Mouse (Mus musculus): ENCODE measurements at regions not wholly inside any gene's neighbourhood (a gene's known extent, or its start where the extent isn't known, plus 50 kb on each side); places are given as distances from the start of the nearest gene placed in this dataset.
A peak's percentile ranks its signal among the peaks of the same experiment; 100 is the strongest.

- Histone ChIP-seq H3K9ac (ENCODE audit: insufficient read depth, low read depth, low read length, poor library complexity, severe bottlenecking) (no peak overlapping the region), H3K4me3 (ENCODE audit: insufficient read depth in 1 of 2, low read depth in 1 of 2, low read length in 2 of 2, poor library complexity in 1 of 2, severe bottlenecking in 1 of 2) (no peak overlapping the region), H3K27ac (ENCODE audit: insufficient read depth, low read depth, low read length, poor library complexity, severe bottlenecking) (no peak overlapping the region), H3K9me3 (ENCODE audit: control insufficient read depth, insufficient read depth, low read depth, low read length) (no peaks in the 10 kb centered on the region), H3K4me1 (ENCODE audit: control insufficient read depth in 2 of 2, insufficient read depth in 2 of 2, low read length in 2 of 2, poor library complexity in 1 of 2) (no peaks in the 10 kb centered on the region), H3K36me3 (ENCODE audit: control insufficient read depth, insufficient read depth, low read length, poor library complexity, severe bottlenecking) (no peaks in the 10 kb centered on the region)
- no peak for DNase-seq (ENCODE audit: low read depth, low spot score)
- TF ChIP-seq CHD2 (IDR thresholded peaks at IDR 0.05; ENCODE audit: low read depth, low read length) (no peak), MAFK (IDR thresholded peaks at IDR 0.05; ENCODE audit: insufficient read depth, low read depth, low read length) (no peak), ZC3H11A (IDR thresholded peaks at IDR 0.05; ENCODE audit: borderline replicate concordance, low read depth, low read length) (no peak), HCFC1 (IDR thresholded peaks at IDR 0.05; ENCODE audit: borderline replicate concordance, insufficient read depth, low read length) (no peak), ZNF384 (IDR thresholded peaks at IDR 0.05; ENCODE audit: low read depth, low read length) (no peak)
- in situ Hi-C loops (cut with MboI; ENCODE audit: low sequenced_read_pairs in 2 of 2, unreplicated experiment in 2 of 2): no loop called here
Observed at GRCm38 (mm10) chr3:21842545-21843291, 233.7 kb upstream of the Tbl1xr1 start.

GRCm38 (mm10) chr3:21843292-21843852 lies 233.1 kb upstream of the Tbl1xr1 start:
- Histone ChIP-seq H3K4me1 (ENCODE audit: control insufficient read depth in 2 of 2, insufficient read depth in 2 of 2, low read length in 2 of 2, poor library complexity in 1 of 2) (no peaks in the 10 kb centered on the region), H3K27ac (ENCODE audit: insufficient read depth, low read depth, low read length, poor library complexity, severe bottlenecking) (no peak overlapping the region), H3K9me3 (ENCODE audit: control insufficient read depth, insufficient read depth, low read depth, low read length) (no peaks in the 10 kb centered on the region), H3K36me3 (ENCODE audit: control insufficient read depth, insufficient read depth, low read length, poor library complexity, severe bottlenecking) (no peaks in the 10 kb centered on the region), H3K4me3 (ENCODE audit: insufficient read depth in 1 of 2, low read depth in 1 of 2, low read length in 2 of 2, poor library complexity in 1 of 2, severe bottlenecking in 1 of 2) (no peak overlapping the region), H3K9ac (ENCODE audit: insufficient read depth, low read depth, low read length, poor library complexity, severe bottlenecking) (no peak overlapping the region)
- in situ Hi-C loops (cut with MboI; ENCODE audit: low sequenced_read_pairs in 2 of 2, unreplicated experiment in 2 of 2): no loop called here
- TF ChIP-seq ZC3H11A (IDR thresholded peaks at IDR 0.05; ENCODE audit: borderline replicate concordance, low read depth, low read length): no peak
- no peak for TF ChIP-seq HCFC1 (IDR thresholded peaks at IDR 0.05; ENCODE audit: borderline replicate concordance, insufficient read depth, low read length)
- no peak for TF ChIP-seq ZNF384 (IDR thresholded peaks at IDR 0.05; ENCODE audit: low read depth, low read length)
- no peak for TF ChIP-seq CHD2 (IDR thresholded peaks at IDR 0.05; ENCODE audit: low read depth, low read length)
- no peak for TF ChIP-seq MAFK (IDR thresholded peaks at IDR 0.05; ENCODE audit: insufficient read depth, low read depth, low read length)
- no peak for DNase-seq (ENCODE audit: low read depth, low spot score)

- Histone ChIP-seq H3K4me3 (ENCODE audit: insufficient read depth in 1 of 2, low read depth in 1 of 2, low read length in 2 of 2, poor library complexity in 1 of 2, severe bottlenecking in 1 of 2) (no peak overlapping the region), H3K9ac (ENCODE audit: insufficient read depth, low read depth, low read length, poor library complexity, severe bottlenecking) (no peak overlapping the region), H3K36me3 (ENCODE audit: control insufficient read depth, insufficient read depth, low read length, poor library complexity, severe bottlenecking) (no peaks in the 10 kb centered on the region), H3K27ac (ENCODE audit: insufficient read depth, low read depth, low read length, poor library complexity, severe bottlenecking) (no peak overlapping the region), H3K4me1 (ENCODE audit: control insufficient read depth in 2 of 2, insufficient read depth in 2 of 2, low read length in 2 of 2, poor library complexity in 1 of 2) (peaks cover 5 to 6% of the 10 kb centered on the region in 2 experiments), H3K9me3 (ENCODE audit: control insufficient read depth, insufficient read depth, low read depth, low read length) (no peaks in the 10 kb centered on the region)
- no peak for DNase-seq (ENCODE audit: low read depth, low spot score)
- TF ChIP-seq ZNF384 (IDR thresholded peaks at IDR 0.05; ENCODE audit: low read depth, low read length) (peak; percentile 40; the same call in 1 of the 2 replicates), ZC3H11A (IDR thresholded peaks at IDR 0.05; ENCODE audit: borderline replicate concordance, low read depth, low read length) (no peak), HCFC1 (IDR thresholded peaks at IDR 0.05; ENCODE audit: borderline replicate concordance, insufficient read depth, low read length) (no peak)
- in situ Hi-C loops (cut with MboI; ENCODE audit: low sequenced_read_pairs in 2 of 2, unreplicated experiment in 2 of 2): no loop called here
Observed at GRCm38 (mm10) chr3:21849831-21850230, 226.6 kb upstream of the Tbl1xr1 start.

- H3K9me3 ChIP-seq (ENCODE audit: control insufficient read depth, insufficient read depth, low read depth, low read length): no peaks in the 10 kb centered on the region
- no peak for DNase-seq (ENCODE audit: low read depth, low spot score)
- no peak overlapping the region for H3K27ac ChIP-seq (ENCODE audit: insufficient read depth, low read depth, low read length, poor library complexity, severe bottlenecking)
- H3K36me3 ChIP-seq (ENCODE audit: control insufficient read depth, insufficient read depth, low read length, poor library complexity, severe bottlenecking): no peaks in the 10 kb centered on the region
- H3K4me3 ChIP-seq (ENCODE audit: insufficient read depth in 1 of 2, low read depth in 1 of 2, low read length in 2 of 2, poor library complexity in 1 of 2, severe bottlenecking in 1 of 2): no peak overlapping the region
- in situ Hi-C loops (cut with MboI; ENCODE audit: low sequenced_read_pairs in 2 of 2, unreplicated experiment in 2 of 2): no loop called here
- peaks cover 5 to 6% of the 10 kb centered on the region in 2 experiments for H3K4me1 ChIP-seq (ENCODE audit: control insufficient read depth in 2 of 2, insufficient read depth in 2 of 2, low read length in 2 of 2, poor library complexity in 1 of 2)
- no peak overlapping the region for H3K9ac ChIP-seq (ENCODE audit: insufficient read depth, low read depth, low read length, poor library complexity, severe bottlenecking)
- TF ChIP-seq ZNF384 (IDR thresholded peaks at IDR 0.05; ENCODE audit: low read depth, low read length) (no peak), HCFC1 (IDR thresholded peaks at IDR 0.05; ENCODE audit: borderline replicate concordance, insufficient read depth, low read length) (no peak), MAFK (IDR thresholded peaks at IDR 0.05; ENCODE audit: insufficient read depth, low read depth, low read length) (no peak), CHD2 (IDR thresholded peaks at IDR 0.05; ENCODE audit: low read depth, low read length) (no peak), ZC3H11A (IDR thresholded peaks at IDR 0.05; ENCODE audit: borderline replicate concordance, low read depth, low read length) (no peak)
Observed at GRCm38 (mm10) chr3:21850977-21851376, 225.5 kb upstream of the Tbl1xr1 start.

Data from ES-E14 (cell line).